Mouse (Mus musculus): ENCODE data around the gene Lrrc28.
"Not testable (repeated sequence)": the region's sequence is repeated elsewhere in the genome, so short reads cannot be mapped to it uniquely, and the experiment has no call there.

Gene Lrrc28

GRCm38 (mm10) chr7:67530981-67531380, 114.1 kb downstream of the Lrrc28 start:
- no peak for DNase-seq (ENCODE audit: low read depth, low spot score)

GRCm38 (mm10) chr7:67529381-67529780, 115.7 kb downstream of the Lrrc28 start:
- no peak for DNase-seq (ENCODE audit: low read depth, low spot score)

GRCm38 (mm10) chr7:67528821-67529221, 116.2 kb downstream of the Lrrc28 start:
- DNase-seq (ENCODE audit: low read depth, low spot score): no peak

GRCm38 (mm10) chr7:67528063-67528811, 116.8 kb downstream of the Lrrc28 start:
- no peak for DNase-seq (ENCODE audit: low read depth, low spot score)

GRCm38 (mm10) chr7:67525886-67526580, 119.0 kb downstream of the Lrrc28 start:
- DNase-seq (ENCODE audit: low read depth, low spot score): no peak

- not testable (repeated sequence) for DNase-seq (ENCODE audit: low read depth, low spot score)
These were observed 121.0 kb downstream of the Lrrc28 start for GRCm38 (mm10) chr7:67524069-67524468.

GRCm38 (mm10) chr7:67523400-67523799, 121.7 kb downstream of the Lrrc28 start:
- DNase-seq (ENCODE audit: low read depth, low spot score): no peak

- DNase-seq (ENCODE audit: low read depth, low spot score): not testable (repeated sequence)
These were observed 123.3 kb downstream of the Lrrc28 start for GRCm38 (mm10) chr7:67521731-67522130.

GRCm38 (mm10) chr7:67520959-67521358, 124.1 kb downstream of the Lrrc28 start:
- no peak for DNase-seq (ENCODE audit: low read depth, low spot score)

- DNase-seq (ENCODE audit: low read depth, low spot score): no peak
These were observed 125.1 kb downstream of the Lrrc28 start for GRCm38 (mm10) chr7:67520001-67520400.

- no peak for DNase-seq (ENCODE audit: low read depth, low spot score)
These were observed 129.4 kb downstream of the Lrrc28 start for GRCm38 (mm10) chr7:67515621-67516020.

GRCm38 (mm10) chr7:67514893-67515292, 130.2 kb downstream of the Lrrc28 start:
- DNase-seq (ENCODE audit: low read depth, low spot score): no peak

- DNase-seq (ENCODE audit: low read depth, low spot score): no peak
These were observed 130.7 kb downstream of the Lrrc28 start for GRCm38 (mm10) chr7:67514380-67514779.

- DNase-seq (ENCODE audit: low read depth, low spot score): no peak
These were observed 131.4 kb downstream of the Lrrc28 start for GRCm38 (mm10) chr7:67513656-67514055.

- DNase-seq (ENCODE audit: low read depth, low spot score): no peak
These were observed 133.5 kb downstream of the Lrrc28 start for GRCm38 (mm10) chr7:67511606-67512005.

GRCm38 (mm10) chr7:67503281-67504010, 141.6 kb downstream of the Lrrc28 start:
- DNase-seq (ENCODE audit: low read depth, low spot score): no peak

- no peak for DNase-seq (ENCODE audit: low read depth, low spot score)
These were observed 142.4 kb downstream of the Lrrc28 start for GRCm38 (mm10) chr7:67502631-67503030.

GRCm38 (mm10) chr7:67500878-67501277, 144.2 kb downstream of the Lrrc28 start:
- peak; percentile 71 for DNase-seq (ENCODE audit: low read depth, low spot score)

- no peak for DNase-seq (ENCODE audit: low read depth, low spot score)
These were observed 144.8 kb downstream of the Lrrc28 start for GRCm38 (mm10) chr7:67500076-67500828.

- DNase-seq (ENCODE audit: low read depth, low spot score): no peak
These were observed 145.6 kb downstream of the Lrrc28 start for GRCm38 (mm10) chr7:67499516-67499915.

GRCm38 (mm10) chr7:67493795-67494687, 151.0 kb downstream of the Lrrc28 start:
- no peak for DNase-seq (ENCODE audit: low read depth, low spot score)

Measured in forelimb bud, embryonic 11.5 days (tissue).